Mouse (Mus musculus): ENCODE results near the gene Slco3a1.

DNA sequence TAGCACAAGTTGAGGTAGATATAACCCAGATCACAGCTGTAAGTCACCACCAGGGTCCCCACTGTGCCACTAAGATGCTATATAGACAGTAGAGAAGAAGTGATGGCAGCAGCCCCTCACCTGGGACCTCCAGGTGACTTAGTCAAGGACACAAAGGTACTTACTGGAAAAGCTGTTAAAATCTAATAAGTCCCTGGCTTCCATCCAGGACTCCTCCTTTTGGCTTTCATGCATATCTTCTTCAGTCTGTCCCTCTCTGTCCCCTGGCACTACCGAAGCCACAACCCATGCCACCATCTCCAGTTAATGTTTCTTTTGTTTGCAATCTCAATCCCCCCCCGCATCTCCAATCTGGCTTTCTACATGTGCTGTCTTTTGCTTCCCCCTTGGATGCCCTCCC lies 131.8 kb downstream of the Slco3a1 start:
- no peak for TF ChIP-seq CTCF (IDR thresholded peaks at IDR 0.05; ENCODE audit: control insufficient read depth, insufficient read depth, low read length)
- no peak for TF ChIP-seq POLR2A (IDR thresholded peaks at IDR 0.05; ENCODE audit: borderline replicate concordance, control insufficient read depth, low read depth, low read length)

All from bone marrow, adult 2 months (tissue).